Mouse (Mus musculus) bone marrow macrophage, adult 2 months (primary cell): ENCODE measurements around the gene Sfta2. TPM values are rescaled to one million over a fixed set of nuclear protein-coding genes. Genes with fewer than 3 reads are reported as not detected.

Source experiments
- H3K27ac ChIP-seq: 2 replicates; pipeline ENCODE4 v1.5.1; 2012; ENCODE audit warnings: low read depth, low read length; ENCODE audit not compliant: insufficient read depth
- H3K4me1 ChIP-seq: 2 replicates; pipeline ENCODE4 v1.6.1; 2012; ENCODE audit warnings: low read length; ENCODE audit not compliant: control insufficient read depth, insufficient read depth
- H3K4me3 ChIP-seq: 2 replicates; pipeline ENCODE4 v1.5.1; 2012; ENCODE audit warnings: mild to moderate bottlenecking, low read length, moderate library complexity; ENCODE audit not compliant: insufficient read depth
- CTCF ChIP-seq: IDR thresholded peaks from 2 replicates; pipeline ENCODE4 v1.5.1; 2012; ENCODE audit warnings: low read depth, mild to moderate bottlenecking, low read length, moderate library complexity
- POLR2A ChIP-seq: IDR thresholded peaks from 2 replicates; pipeline ENCODE4 v1.6.1; 2012; ENCODE audit warnings: mild to moderate bottlenecking, low read depth, low read length, borderline replicate concordance
- polyA plus RNA-seq: library from polyadenylated mRNA; stranded (reverse); fragments of >200 nt; gene quantifications from 2 replicates; pipeline ENCODE4 v1.2.4, GENCODE M21; 2012; ENCODE audit not compliant: missing spikeins, insufficient read depth, insufficient read length

Gene Sfta2
- polyA plus RNA-seq, 1 experiment = not detected

GRCm38 (mm10) chr17:35569091-35569944 is 32.0 kb upstream of the Sfta2 start:
- no peak overlapping the region for H3K27ac ChIP-seq
- no peak overlapping the region for H3K4me3 ChIP-seq
- TF ChIP-seq POLR2A (no peak), CTCF (no peak)
- H3K4me1 ChIP-seq = no peaks in the 10 kb centered on the region

GRCm38 (mm10) chr17:35570836-35571235 is 30.5 kb upstream of the Sfta2 start:
- Histone ChIP-seq H3K4me3 (no peak overlapping the region), H3K4me1 (no peaks in the 10 kb centered on the region), H3K27ac (no peak overlapping the region)
- TF ChIP-seq POLR2A (no peak), CTCF (no peak)

GRCm38 (mm10) chr17:35571477-35571876 is 29.9 kb upstream of the Sfta2 start:
- TF ChIP-seq POLR2A (no peak), CTCF (no peak)
- no peaks in the 10 kb centered on the region for H3K4me1 ChIP-seq
- H3K27ac ChIP-seq = no peak overlapping the region
- no peak overlapping the region for H3K4me3 ChIP-seq

GRCm38 (mm10) chr17:35578211-35578610 is 23.1 kb upstream of the Sfta2 start:
- H3K27ac ChIP-seq = no peak overlapping the region
- no peak overlapping the region for H3K4me3 ChIP-seq
- peak; percentile 99 for TF ChIP-seq CTCF
- no peak for TF ChIP-seq POLR2A
- H3K4me1 ChIP-seq = no peaks in the 10 kb centered on the region

- Histone ChIP-seq H3K27ac (no peak overlapping the region), H3K4me3 (no peak overlapping the region), H3K4me1 (no peaks in the 10 kb centered on the region)
- TF ChIP-seq POLR2A (no peak), CTCF (peak; percentile 69)
Observed at GRCm38 (mm10) chr17:35582900-35583299, 18.4 kb upstream of the Sfta2 start.

- Histone ChIP-seq H3K27ac (no peak overlapping the region), H3K4me1 (no peaks in the 10 kb centered on the region), H3K4me3 (no peak overlapping the region)
- TF ChIP-seq POLR2A (no peak), CTCF (peak; percentile 47; the same call in 1 of the 2 replicates)
Observed at GRCm38 (mm10) chr17:35584330-35584937, 16.9 kb upstream of the Sfta2 start.

GRCm38 (mm10) chr17:35587291-35587690 is 14.1 kb upstream of the Sfta2 start:
- H3K4me1 ChIP-seq = peaks cover 3% of the 10 kb centered on the region; the same call in 1 of the 2 replicates
- H3K4me3 ChIP-seq = no peak overlapping the region
- TF ChIP-seq CTCF (no peak), POLR2A (no peak)
- H3K27ac ChIP-seq = no peak overlapping the region

GRCm38 (mm10) chr17:35588387-35588786 is 13.0 kb upstream of the Sfta2 start:
- no peak overlapping the region for H3K4me3 ChIP-seq
- H3K27ac ChIP-seq = no peak overlapping the region
- peaks cover 3% of the 10 kb centered on the region; the same call in 1 of the 2 replicates for H3K4me1 ChIP-seq
- TF ChIP-seq CTCF = no peak
- no peak for TF ChIP-seq POLR2A

GRCm38 (mm10) chr17:35590410-35591218 is 10.7 kb upstream of the Sfta2 start:
- H3K27ac ChIP-seq = no peak overlapping the region
- no peak overlapping the region for H3K4me3 ChIP-seq
- peaks cover 3% of the 10 kb centered on the region; the same call in 1 of the 2 replicates for H3K4me1 ChIP-seq
- TF ChIP-seq POLR2A = no peak
- TF ChIP-seq CTCF = peak; percentile 96

- no peak overlapping the region for H3K27ac ChIP-seq
- TF ChIP-seq POLR2A (no peak), CTCF (no peak)
- H3K4me1 ChIP-seq = peaks cover 3% of the 10 kb centered on the region; the same call in 1 of the 2 replicates
- no peak overlapping the region for H3K4me3 ChIP-seq
Observed at GRCm38 (mm10) chr17:35591219-35591578, 10.2 kb upstream of the Sfta2 start.
